Mouse (Mus musculus) liver (tissue): Measurements from ENCODE around the gene Map3k20.

Experiments
- DNase-seq: peaks from one replicate; pipeline ENCODE4 v3.0.0-alpha.2; 2020; ENCODE audit warnings: mixed read lengths

The Map3k20 gene

DNA sequence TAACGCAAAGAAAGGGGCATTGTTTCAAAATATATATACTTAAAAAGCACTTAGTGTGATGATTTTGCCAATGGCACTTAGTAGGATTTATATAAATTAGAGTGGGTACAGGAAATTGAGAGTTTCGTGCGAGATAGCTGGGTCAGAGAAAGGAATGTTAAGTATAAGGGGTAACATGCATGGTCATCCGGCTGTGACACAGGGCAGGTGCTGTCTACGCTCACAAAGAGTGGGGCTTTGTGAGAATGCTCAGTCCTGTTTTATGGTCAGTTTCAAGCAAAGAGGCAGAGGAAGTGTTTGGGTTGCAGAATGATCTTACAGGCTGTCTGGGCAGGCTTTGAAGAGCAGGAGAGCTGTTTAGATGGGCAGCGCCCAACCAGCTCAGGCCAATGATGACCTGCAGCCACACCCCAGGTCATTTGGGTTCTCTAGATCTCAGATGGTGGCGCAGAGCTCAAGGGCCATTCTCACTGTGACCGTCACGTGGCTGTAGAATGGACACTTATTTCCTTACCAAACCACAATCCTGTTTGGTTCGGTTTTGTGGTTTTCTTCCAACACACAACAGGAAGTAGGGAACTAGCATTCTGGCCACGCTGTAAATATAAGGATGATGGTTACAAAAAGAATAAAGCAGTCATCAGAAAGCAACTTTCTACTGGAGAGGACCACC lies 37.4 kb downstream of the Map3k20 start:
- DNase-seq: no peak

GRCm38 (mm10) chr2:72324436-72324835 lies 39.0 kb downstream of the Map3k20 start:
- DNase-seq: no peak

- DNase-seq: no peak
Measured at GRCm38 (mm10) chr2:72326491-72326890, 41.1 kb downstream of the Map3k20 start.

- no peak for DNase-seq
Measured at GRCm38 (mm10) chr2:72328435-72328834, 43.0 kb downstream of the Map3k20 start.

DNA sequence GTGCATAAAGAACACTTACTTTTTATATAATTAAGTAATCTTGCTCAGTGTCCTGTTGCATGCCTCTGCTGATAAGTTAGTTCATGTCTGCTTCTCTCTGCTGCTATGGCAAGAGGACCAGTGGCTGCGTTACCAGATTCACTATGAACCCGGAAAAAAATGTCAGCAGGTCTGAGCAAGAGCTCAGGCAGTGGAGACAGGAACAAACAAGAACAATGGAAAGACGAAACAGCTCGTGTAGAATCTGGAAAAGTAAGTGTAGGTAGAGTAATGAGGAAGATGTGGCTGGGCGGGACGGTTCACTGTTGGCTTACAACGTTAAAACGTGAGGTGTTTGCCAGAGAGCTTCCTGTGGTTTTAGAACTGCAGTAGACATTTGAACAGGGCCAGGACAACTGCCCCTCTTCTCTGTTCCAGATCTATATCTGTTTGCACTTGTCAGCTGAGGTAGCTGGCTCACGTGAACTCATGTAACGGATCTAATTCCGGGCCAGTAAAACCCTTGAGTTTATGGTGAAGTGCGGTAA lies 45.6 kb downstream of the Map3k20 start:
- no peak for DNase-seq

- DNase-seq: no peak
Measured at GRCm38 (mm10) chr2:72332067-72332466, 46.6 kb downstream of the Map3k20 start.

- DNase-seq: no peak
Measured at GRCm38 (mm10) chr2:72333210-72333609, 47.8 kb downstream of the Map3k20 start.

- no peak for DNase-seq
Measured at GRCm38 (mm10) chr2:72336840-72337239, 51.4 kb downstream of the Map3k20 start.

DNA sequence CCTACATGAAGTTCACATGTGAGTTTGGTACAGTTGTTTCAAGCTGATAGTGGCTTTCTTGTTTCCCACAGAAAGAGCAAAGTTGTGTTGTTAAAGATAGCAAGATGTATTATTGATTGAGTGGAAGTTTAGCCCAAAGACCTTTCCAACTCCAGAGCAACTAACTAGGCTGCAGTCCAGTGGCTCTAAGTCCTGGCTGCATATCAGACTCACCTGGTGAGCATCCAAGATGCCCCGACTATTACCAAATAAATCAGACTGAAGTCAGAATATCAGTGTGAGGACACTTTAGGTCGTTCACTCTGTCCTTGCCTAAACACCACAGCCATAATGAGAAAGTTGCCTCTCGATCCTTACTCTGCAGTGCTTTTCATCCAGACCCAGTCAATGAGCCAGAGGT lies 59.8 kb downstream of the Map3k20 start:
- no peak for DNase-seq

- no peak for DNase-seq
Measured at GRCm38 (mm10) chr2:72351329-72351728, 65.9 kb downstream of the Map3k20 start.

GRCm38 (mm10) chr2:72351776-72352175 lies 66.3 kb downstream of the Map3k20 start:
- DNase-seq: no peak

DNA sequence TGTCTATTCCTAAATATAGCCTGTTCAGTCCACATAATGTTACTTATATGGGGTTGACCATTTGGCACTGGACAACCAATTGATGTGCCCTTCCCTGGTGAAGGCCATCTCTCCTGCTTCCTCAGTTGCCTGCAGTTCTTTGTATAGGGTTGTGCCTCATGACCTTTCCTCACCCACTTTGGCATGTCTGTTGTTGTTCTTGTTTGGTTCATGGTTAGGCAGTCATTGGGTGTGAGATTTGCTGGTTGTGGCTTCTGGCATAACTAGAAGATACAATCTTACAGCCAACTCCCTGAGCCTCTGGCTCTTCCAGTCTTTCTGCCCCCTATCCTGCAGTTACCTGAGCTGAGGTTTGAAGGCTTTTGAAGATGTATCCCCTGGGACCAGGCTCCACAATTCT lies 67.3 kb downstream of the Map3k20 start:
- DNase-seq: no peak

DNA sequence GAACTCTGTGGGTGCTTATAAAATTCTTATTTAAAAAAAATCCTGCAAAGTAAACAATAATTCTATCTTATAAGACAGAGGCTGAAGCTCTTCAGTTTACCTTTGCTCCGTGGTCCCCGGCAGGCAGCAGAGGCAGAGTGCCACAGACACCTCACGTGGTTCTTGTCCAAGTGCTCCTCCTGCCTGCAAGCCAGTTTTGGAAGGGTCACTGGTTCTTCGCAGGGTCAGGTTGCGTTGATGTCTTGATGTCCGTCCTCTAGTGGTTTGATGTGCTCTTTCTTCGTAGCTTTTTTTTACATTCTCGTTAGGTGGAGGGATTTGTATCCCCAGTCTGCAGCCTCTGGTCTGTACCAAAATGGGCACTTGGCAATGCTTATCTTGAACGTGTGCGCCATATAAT lies 71.0 kb downstream of the Map3k20 start:
- no peak for DNase-seq

GRCm38 (mm10) chr2:72361572-72361971 lies 76.1 kb downstream of the Map3k20 start:
- no peak for DNase-seq

- DNase-seq: no peak
Measured at GRCm38 (mm10) chr2:72363449-72363848, 78.0 kb downstream of the Map3k20 start.

GRCm38 (mm10) chr2:72365930-72366329 lies 80.5 kb downstream of the Map3k20 start:
- DNase-seq: no peak

DNA sequence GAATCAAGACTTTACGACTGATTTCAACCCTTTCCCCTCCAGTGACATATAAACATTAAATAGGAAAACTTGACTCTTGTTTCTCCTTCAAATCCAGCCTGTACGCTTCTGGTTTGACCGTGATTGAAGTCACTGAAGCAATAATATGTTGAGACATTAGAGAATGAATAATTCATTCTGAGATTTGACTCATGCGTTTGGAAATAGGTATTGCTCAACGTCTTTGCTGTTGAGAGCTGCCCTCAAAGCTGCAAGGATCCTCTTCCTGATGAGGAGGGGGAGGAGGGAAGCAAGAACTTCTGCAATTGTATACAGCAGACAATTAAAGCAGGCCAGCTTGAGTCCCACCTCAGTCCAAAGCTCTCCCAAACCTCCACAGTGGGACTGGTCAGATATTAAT lies 81.1 kb downstream of the Map3k20 start:
- no peak for DNase-seq

- DNase-seq: no peak
Measured at GRCm38 (mm10) chr2:72367850-72368249, 82.4 kb downstream of the Map3k20 start.

DNA sequence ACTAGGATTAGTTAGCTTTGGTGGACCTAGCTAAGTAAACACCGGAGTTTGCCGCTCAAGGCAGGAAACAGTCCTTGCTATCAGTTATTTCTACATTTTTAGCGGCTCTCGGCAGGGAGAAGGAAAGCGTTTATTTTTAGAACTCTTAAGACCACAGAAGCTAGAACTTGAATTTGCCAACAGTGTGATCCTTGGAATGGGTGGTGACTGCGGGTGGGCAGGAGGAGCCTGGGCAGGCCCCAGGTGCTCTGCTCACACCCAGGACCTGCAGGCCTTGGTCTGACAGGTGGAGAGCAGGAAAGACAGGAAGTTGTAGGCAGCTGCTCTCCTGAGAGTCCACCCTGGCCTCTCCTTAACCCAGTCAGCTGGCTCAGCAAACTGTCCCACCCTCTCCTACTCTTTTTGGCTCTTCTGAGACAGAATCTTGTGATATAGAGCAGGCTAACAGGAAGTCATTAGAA lies 83.7 kb downstream of the Map3k20 start:
- DNase-seq: no peak

DNA sequence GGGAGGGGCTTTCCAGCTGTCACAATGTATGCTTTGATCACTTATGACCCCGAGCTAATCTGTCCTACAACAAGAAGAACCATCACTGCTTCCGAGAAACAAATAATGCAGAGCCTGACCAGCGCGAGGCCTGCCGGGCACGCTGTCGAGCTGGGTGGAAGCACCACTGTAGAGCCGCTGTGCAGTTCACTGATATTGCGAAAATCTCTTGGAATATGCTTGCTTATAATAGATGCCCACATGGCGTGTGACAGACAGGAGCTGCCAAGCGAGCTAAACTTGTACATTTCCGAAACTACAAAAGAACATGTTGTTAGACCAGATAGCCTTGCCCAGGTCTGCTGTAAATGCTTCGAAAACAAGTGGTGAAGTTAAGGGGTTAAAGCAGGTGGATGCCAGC lies 86.7 kb downstream of the Map3k20 start:
- DNase-seq: no peak

GRCm38 (mm10) chr2:72374076-72374475 lies 88.6 kb downstream of the Map3k20 start:
- no peak for DNase-seq

- no peak for DNase-seq
Measured at GRCm38 (mm10) chr2:72375877-72376276, 90.4 kb downstream of the Map3k20 start.

DNA sequence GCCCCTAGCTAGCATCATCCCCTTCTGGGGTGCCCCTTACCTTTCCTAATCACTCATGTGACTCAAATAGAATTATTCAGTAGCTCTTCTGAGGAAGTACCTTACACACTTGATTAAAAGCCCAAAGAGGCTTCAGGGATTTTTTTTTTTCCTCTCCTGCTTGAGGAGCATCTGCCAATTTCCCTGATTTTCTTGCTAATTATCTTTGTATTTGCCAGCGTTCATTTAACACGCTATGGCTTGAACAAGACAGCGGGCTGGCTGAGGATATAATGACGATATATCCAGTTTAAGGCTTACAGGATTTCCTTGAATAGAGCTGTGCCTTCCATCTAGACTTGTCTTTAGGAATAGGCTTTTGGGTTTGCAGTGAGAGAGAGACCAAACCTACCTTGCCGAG lies 91.5 kb downstream of the Map3k20 start:
- DNase-seq: no peak

GRCm38 (mm10) chr2:72379425-72379824 lies 94.0 kb downstream of the Map3k20 start:
- DNase-seq: no peak

DNA sequence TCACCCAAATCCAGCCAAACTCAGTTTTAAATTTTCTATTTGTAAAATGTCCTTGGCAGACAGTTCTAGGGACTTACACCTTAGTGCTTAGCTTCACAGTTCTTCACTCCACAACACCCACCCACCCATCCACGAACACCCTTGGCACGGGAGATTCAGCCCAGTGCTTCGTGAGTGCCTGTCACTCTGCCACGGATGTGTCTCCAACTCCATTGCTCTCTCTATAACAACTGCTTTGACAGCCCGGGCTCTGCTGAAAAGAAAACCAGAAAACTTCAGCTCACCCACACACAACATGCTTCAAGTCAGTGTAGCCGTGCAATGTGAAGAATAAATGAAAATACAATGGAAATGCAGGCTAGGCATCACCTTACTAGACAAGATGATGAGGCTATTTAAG lies 97.2 kb downstream of the Map3k20 start:
- DNase-seq: no peak
